Comparison of ENCODE assay signal across 8 mouse cellular contexts in the genomic region with DNA sequence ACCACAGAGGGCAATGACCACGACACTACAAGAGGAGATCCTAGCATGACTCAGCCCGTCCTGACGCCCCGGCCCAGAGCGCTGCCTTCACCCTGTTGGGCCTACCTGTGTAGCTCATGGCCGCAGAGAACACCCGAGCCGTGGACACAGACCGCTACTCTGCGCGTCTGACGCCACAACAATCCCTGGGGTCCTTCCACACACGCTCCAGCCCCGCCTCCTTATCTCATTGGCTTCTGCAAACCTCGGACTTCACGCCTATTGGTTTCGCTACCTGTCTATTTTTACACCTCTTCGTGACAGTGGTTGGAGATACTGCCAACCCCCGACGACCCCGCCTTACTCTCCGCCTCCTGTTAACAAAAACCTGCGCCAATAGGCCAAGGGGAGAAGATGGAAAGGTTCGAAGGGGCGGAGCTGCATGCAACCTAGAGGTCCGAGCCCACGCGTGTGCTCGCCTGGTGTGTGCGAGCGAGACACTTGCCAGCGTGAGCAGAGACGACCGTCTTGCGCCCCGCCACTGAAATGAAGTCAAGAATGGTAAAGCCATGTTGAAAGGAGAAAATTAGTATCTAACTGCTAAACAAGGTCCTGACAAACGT. TPM values are rescaled to one million over a fixed set of nuclear protein-coding genes. Genes with fewer than 3 reads are reported as not detected.
A peak's percentile ranks its signal among the peaks of the same experiment; 100 is the strongest.
DNase-seq lines count a peak whose midpoint lies in the region; ATAC-seq and TF ChIP-seq lines count a peak whose summit lies in the region.

Gene Akap8l, minus strand, starts transcription at position 226 of the 602 bp plus-strand sequence.

- peak within 1 kb of the TSS; percentile 91 for H3K9ac ChIP-seq in forebrain, embryonic 16.5 days (replicated peaks; ENCODE audit: low read depth, low read length)
- H3K9ac ChIP-seq in lung, embryonic 14.5 days, result peak within 1 kb of the TSS; percentile 74

- H3K4me1 ChIP-seq in G1E (ENCODE audit: insufficient read depth, low read depth, low read length), result peaks cover 19% of the 10 kb centered on the region
- peaks cover 36% of the 10 kb centered on the region for H3K4me1 ChIP-seq in forebrain, embryonic 16.5 days (replicated peaks; ENCODE audit: control insufficient read depth, insufficient read depth, low read length)
- 0 out of 2 replicates have a peak, but pooled peaks cover 4% of the 10 kb centered on the region for H3K4me1 ChIP-seq in lung, embryonic 14.5 days (ENCODE audit: insufficient read depth)
- peaks cover 7% of the 10 kb centered on the region; the same call in 1 of the 2 replicates for H3K4me1 ChIP-seq in olfactory bulb, adult 2 months (ENCODE audit: control insufficient read depth, insufficient read depth, low read length)
- H3K4me1 ChIP-seq in thymus, adult 2 months (replicated peaks; ENCODE audit: control insufficient read depth, insufficient read depth, low read length), result peaks cover 2% of the 10 kb centered on the region; the same call in 1 of the 2 replicates

- peak within 1 kb of the TSS; percentile 94 for H3K4me3 ChIP-seq in G1E (ENCODE audit: low read depth, low read length)
- H3K4me3 ChIP-seq in forebrain, embryonic 16.5 days (replicated peaks; ENCODE audit: low read length), result peak within 1 kb of the TSS; percentile 98
- H3K4me3 ChIP-seq in layer of hippocampus, adult 2 months, result peak within 1 kb of the TSS; percentile 80
- peak within 1 kb of the TSS; percentile 85 for H3K4me3 ChIP-seq in lung, embryonic 14.5 days (ENCODE audit: low read depth, low read length)
- H3K4me3 ChIP-seq in olfactory bulb, adult 2 months (ENCODE audit: insufficient read depth, low read depth, low read length), result peak within 1 kb of the TSS; percentile 90
- H3K4me3 ChIP-seq in thymus, adult 2 months (ENCODE audit: control insufficient read depth, insufficient read depth, low read length), result peak within 1 kb of the TSS; percentile 84

- peak within 1 kb of the TSS; percentile 82 for H3K27ac ChIP-seq in forebrain, embryonic 16.5 days (ENCODE audit: low read length)
- H3K27ac ChIP-seq in layer of hippocampus, adult 2 months, result peak within 1 kb of the TSS; percentile 98
- peak within 1 kb of the TSS; percentile 82 for H3K27ac ChIP-seq in lung, embryonic 14.5 days (ENCODE audit: low read depth)
- H3K27ac ChIP-seq in olfactory bulb, adult 2 months (ENCODE audit: insufficient read depth, low read depth, low read length), result peak within 1 kb of the TSS; percentile 93
- H3K27ac ChIP-seq in thymus, adult 2 months (ENCODE audit: control insufficient read depth, insufficient read depth, low read length), result no peak within 1 kb of the TSS

- no peaks in the 10 kb centered on the region for H3K9me3 ChIP-seq in G1E (replicated peaks)
- no peaks in the 10 kb centered on the region for H3K9me3 ChIP-seq in forebrain, embryonic 16.5 days (ENCODE audit: control insufficient read depth, low read length)
- no peaks in the 10 kb centered on the region for H3K9me3 ChIP-seq in lung, embryonic 14.5 days (ENCODE audit: low read depth, low read length)

- DNase-seq in G1E (ENCODE audit: low spot score), result peak; percentile 98
- DNase-seq in cerebellum, adult 18-20 months, result peak; percentile 95 to 99
- DNase-seq in heart, postnatal 36 days, result peak; percentile 94 to 95
- DNase-seq in layer of hippocampus, adult 2 months (ENCODE audit: low spot score in 2 of 2), result peak; percentile 97 to 99
- peak; percentile 99 for DNase-seq in lung, embryonic 14.5 days
- DNase-seq in thymus, adult 2 months, result peak; percentile 96

- ATAC-seq in G1E (ENCODE audit: extremely low read depth, insufficient number of reproducible peaks, low FRiP score, poor library complexity, severe bottlenecking), result peak; percentile 96
- ATAC-seq in forebrain, embryonic 16.5 days, result peak; percentile 97
- peak; percentile 98 for ATAC-seq in lung, embryonic 14.5 days (ENCODE audit: insufficient read depth)

- TF ChIP-seq CTCF in G1E (IDR thresholded peaks at IDR 0.05; ENCODE audit: low read depth, low read length), result no peak
- TF ChIP-seq CTCF in layer of hippocampus, adult 2 months (conservative IDR thresholded peaks at IDR 0.05), result no peak
- no peak for TF ChIP-seq CTCF in lung, embryonic 14.5 days (IDR thresholded peaks at IDR 0.05; ENCODE audit: low read depth)
- TF ChIP-seq CTCF in olfactory bulb, adult 2 months (IDR thresholded peaks at IDR 0.05; ENCODE audit: insufficient read depth, low read depth, low read length), result no peak
- TF ChIP-seq CTCF in thymus, adult 2 months (IDR thresholded peaks at IDR 0.05; ENCODE audit: borderline replicate concordance, control insufficient read depth, extremely low read depth, insufficient read depth, low read length, poor library complexity), result no peak

- TF ChIP-seq POLR2A in olfactory bulb, adult 2 months (IDR thresholded peaks at IDR 0.05; ENCODE audit: insufficient read depth, low read depth, low read length), result peak; percentile 96
- TF ChIP-seq POLR2A in thymus, adult 2 months (IDR thresholded peaks at IDR 0.05; ENCODE audit: control insufficient read depth, extremely low read depth, insufficient read depth, low read length, poor library complexity), result peak; percentile 74

- H3K27me3 ChIP-seq in G1E (ENCODE audit: insufficient read depth, low read length), result no peaks in the 10 kb centered on the region
- H3K27me3 ChIP-seq in forebrain, embryonic 16.5 days (replicated peaks; ENCODE audit: control insufficient read depth, insufficient read depth, low read length), result no peaks in the 10 kb centered on the region
- no peaks in the 10 kb centered on the region for H3K27me3 ChIP-seq in lung, embryonic 14.5 days (ENCODE audit: insufficient read depth, low read length)
- no peaks in the 10 kb centered on the region for H3K27me3 ChIP-seq in thymus, adult 2 months (ENCODE audit: control insufficient read depth, insufficient read depth, low read length)

- intact Hi-C loops in heart, postnatal 36 days (cut with DNase I), result loop anchor here (1.0 to 5.0 kb wide), 2 partner anchors 13 to 37 kb away; partner anchors contain the start of gene Wiz

- under 1% methylated on average over 37 of the region's 37 CpGs for WGBS in forebrain, embryonic 16.5 days
- under 1% methylated on average over 37 of the region's 37 CpGs for WGBS in lung, embryonic 14.5 days
- under 1% methylated on average over 37 of the region's 37 CpGs for WGBS in olfactory bulb, adult 2 months
- under 1% methylated on average over 37 of the region's 37 CpGs for WGBS in thymus, adult 2 months

- peak within 1 kb of the TSS; percentile 90 for H3K4me2 ChIP-seq in forebrain, embryonic 16.5 days (ENCODE audit: low read length)
- H3K4me2 ChIP-seq in lung, embryonic 14.5 days, result peak within 1 kb of the TSS; percentile 87

- peaks cover 42% of the 10 kb centered on the region for H3K36me3 ChIP-seq in G1E (replicated peaks)
- H3K36me3 ChIP-seq in forebrain, embryonic 16.5 days (ENCODE audit: control insufficient read depth, insufficient read depth), result peaks cover 11% of the 10 kb centered on the region
- H3K36me3 ChIP-seq in lung, embryonic 14.5 days (ENCODE audit: insufficient read depth), result peaks cover 33% of the 10 kb centered on the region
- peaks cover 13% of the 10 kb centered on the region for H3K36me3 ChIP-seq in thymus, adult 2 months (ENCODE audit: control insufficient read depth, insufficient read depth, low read length)

RNA-seq across cellular contexts. Expression of gene Akap8l, which starts in this region (rescaled TPM):
- 57.8 and 68.8 TPM in 2 replicates for total RNA-seq in G1E (2014; fragmentation: Nextera tagmentation)
- total RNA-seq in G1E (2017), result 44.4 and 57.6 TPM in 2 replicates
- 80.3 and 101 TPM in 2 replicates for polyA plus RNA-seq in G1E (2012)
- polyA plus RNA-seq in forebrain, embryonic 16.5 days (2015; fragmentation: Nextera tagmentation; extraction: Ambion mirVana), result 132 and 164 TPM in 2 replicates
- 10 to 100 TPM; 44.5 to 55.7 TPM for total RNA-seq in heart, postnatal 36 days (2021)
- 100 to 1,000 TPM; 220 to 238 TPM for total RNA-seq in layer of hippocampus, adult 2 months (2021)
- 68.7 and 82.0 TPM in 2 replicates for polyA plus RNA-seq in lung, embryonic 14.5 days (2014; fragmentation: Nextera tagmentation; extraction: Ambion mirVana)
- not detected in 2 replicates for polyA plus RNA-seq in olfactory bulb, adult 2 months (2012; ENCODE audit: insufficient read depth, insufficient read length, low replicate concordance, missing spikeins)
- 191 and 196 TPM in 2 replicates for polyA plus RNA-seq in thymus, adult 2 months (2012; rRNA removed)

Comparison
In these comparisons a context has a peak if more than half of its experiments do, and no peak if none do; other contexts are left out.
1. RNA of gene Akap8l (polyA plus RNA-seq): 191 to 196 TPM in thymus, adult 2 months, 132 to 164 TPM in forebrain, embryonic 16.5 days, 68.7 to 82.0 TPM in lung, embryonic 14.5 days and 80.3 to 101 TPM in G1E; not detected in olfactory bulb, adult 2 months; every median in the first group is over 10 times any median in the second.
2. Peak in every context shown above with its lines, with median percentiles within 50 percentile points of each other: ATAC-seq, DNase-seq and H3K4me3 ChIP-seq.